Mouse (Mus musculus): ENCODE results near the gene Mcrs1.

DNA sequence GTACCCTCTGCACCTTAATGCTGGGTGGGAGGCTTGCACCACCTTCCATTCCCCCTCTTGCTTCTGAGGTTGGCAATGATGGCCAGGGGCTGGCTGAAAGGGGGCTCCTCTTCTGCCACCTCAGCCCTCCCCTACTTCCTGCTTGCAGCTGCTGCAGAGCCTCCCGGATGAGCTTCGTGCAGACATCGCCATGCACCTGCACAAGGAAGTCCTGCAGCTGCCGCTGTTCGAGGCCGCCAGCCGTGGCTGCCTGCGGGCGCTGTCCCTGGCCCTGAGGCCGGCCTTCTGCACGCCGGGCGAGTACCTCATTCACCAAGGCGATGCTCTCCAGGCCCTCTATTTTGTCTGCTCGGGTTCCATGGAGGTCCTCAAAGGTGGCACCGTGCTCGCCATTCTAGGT is 18.0 kb downstream of the Mcrs1 start:
- TF ChIP-seq CTCF (IDR thresholded peaks at IDR 0.05; ENCODE audit: insufficient read depth, low read length), result no peak
- no peak for TF ChIP-seq POLR2A (IDR thresholded peaks at IDR 0.05; ENCODE audit: borderline replicate concordance, extremely low read depth, low read depth, low read length)

Measured in lung, adult 2 months (tissue).